Mouse (Mus musculus): Measurements from ENCODE around the gene Ifna4. TPM values are rescaled to one million over a fixed set of nuclear protein-coding genes. Genes with fewer than 3 reads are reported as not detected.
"Not testable (repeated sequence)": the region's sequence is repeated elsewhere in the genome, so short reads cannot be mapped to it uniquely, and the experiment has no call there.

Gene Ifna4
- polyA plus RNA-seq, 1 experiment from 2014 or later = not detected

- not testable (repeated sequence) for H3K27me3 ChIP-seq (replicated peaks); H3K9ac ChIP-seq; H3K4me2 ChIP-seq; H3K9me3 ChIP-seq; H3K36me3 ChIP-seq; H3K4me3 ChIP-seq (replicated peaks); ATAC-seq (ENCODE audit: insufficient read depth, low FRiP score, low read depth); H3K4me1 ChIP-seq; H3K27ac ChIP-seq
- 88% methylated on average over 1 of the region's 1 CpGs for WGBS
These were observed 6.4 kb upstream of the Ifna4 start, which contains the start of gene Ifna5 for GRCm38 (mm10) chr4:88835225-88835624. Gene Ifna5 (plus strand): TSS chr4:88835525.

- no peaks in the 10 kb centered on the region for H3K4me1 ChIP-seq
- H3K27ac ChIP-seq = no peak overlapping the region
- H3K9ac ChIP-seq = no peak overlapping the region
- no peaks in the 10 kb centered on the region for H3K36me3 ChIP-seq
- no peaks in the 10 kb centered on the region for H3K9me3 ChIP-seq
- no peak overlapping the region for H3K4me2 ChIP-seq
- no peaks in the 10 kb centered on the region for H3K27me3 ChIP-seq (replicated peaks)
- ATAC-seq (ENCODE audit: insufficient read depth, low FRiP score, low read depth) = no peak
- WGBS = 45% methylated on average over 3 of the region's 3 CpGs
- H3K4me3 ChIP-seq (replicated peaks) = no peak overlapping the region
These were observed 2.8 kb upstream of the Ifna4 start for GRCm38 (mm10) chr4:88838828-88839227.

- 62% methylated on average over 3 of the region's 3 CpGs for WGBS
- Histone ChIP-seq H3K27ac (no peak overlapping the region), H3K4me2 (no peak overlapping the region), H3K9me3 (no peaks in the 10 kb centered on the region), H3K9ac (no peak overlapping the region), H3K4me1 (no peaks in the 10 kb centered on the region), H3K4me3 (replicated peaks) (no peak overlapping the region), H3K36me3 (no peaks in the 10 kb centered on the region), H3K27me3 (replicated peaks) (no peaks in the 10 kb centered on the region)
- ATAC-seq (ENCODE audit: insufficient read depth, low FRiP score, low read depth) = no peak
These were observed 1.6 kb upstream of the Ifna4 start for GRCm38 (mm10) chr4:88840058-88840457.

GRCm38 (mm10) chr4:88845334-88845733, 3.7 kb downstream of the Ifna4 start:
- no peak overlapping the region for H3K4me2 ChIP-seq
- ATAC-seq (ENCODE audit: insufficient read depth, low FRiP score, low read depth) = no peak
- H3K27ac ChIP-seq = no peak overlapping the region
- WGBS = 55% methylated on average over 2 of the region's 2 CpGs
- no peaks in the 10 kb centered on the region for H3K27me3 ChIP-seq (replicated peaks)
- H3K36me3 ChIP-seq = no peaks in the 10 kb centered on the region
- H3K4me1 ChIP-seq = no peaks in the 10 kb centered on the region
- H3K4me3 ChIP-seq (replicated peaks) = no peak overlapping the region
- H3K9ac ChIP-seq = no peak overlapping the region
- no peaks in the 10 kb centered on the region for H3K9me3 ChIP-seq

GRCm38 (mm10) chr4:88849698-88850097, 8.0 kb downstream of the Ifna4 start, which contains the start of gene Ifna1:
Gene Ifna1 (plus strand): TSS chr4:88850087.
- H3K9me3 ChIP-seq = no peaks in the 10 kb centered on the region
- H3K9ac ChIP-seq = no peak within 1 kb of the TSS
- H3K27ac ChIP-seq = no peak within 1 kb of the TSS
- H3K4me3 ChIP-seq (replicated peaks) = no peak within 1 kb of the TSS
- no peak within 1 kb of the TSS for H3K4me2 ChIP-seq
- H3K4me1 ChIP-seq = no peaks in the 10 kb centered on the region
- H3K36me3 ChIP-seq = no peaks in the 10 kb centered on the region
- H3K27me3 ChIP-seq (replicated peaks) = no peaks in the 10 kb centered on the region
- 86% methylated on average over 1 of the region's 1 CpGs for WGBS
- no peak for ATAC-seq (ENCODE audit: insufficient read depth, low FRiP score, low read depth)

GRCm38 (mm10) chr4:88851026-88851763, 9.5 kb downstream of the Ifna4 start:
- WGBS = 71% methylated on average over 4 of the region's 4 CpGs
- Histone ChIP-seq H3K4me2 (no peak overlapping the region), H3K4me1 (no peaks in the 10 kb centered on the region), H3K9ac (no peak overlapping the region), H3K36me3 (no peaks in the 10 kb centered on the region), H3K27ac (no peak overlapping the region), H3K9me3 (no peaks in the 10 kb centered on the region), H3K27me3 (replicated peaks) (no peaks in the 10 kb centered on the region), H3K4me3 (replicated peaks) (no peak overlapping the region)
- no peak for ATAC-seq (ENCODE audit: insufficient read depth, low FRiP score, low read depth)

GRCm38 (mm10) chr4:88859214-88859613, 17.6 kb downstream of the Ifna4 start:
- Histone ChIP-seq H3K4me2 (no peak overlapping the region), H3K9me3 (no peaks in the 10 kb centered on the region), H3K36me3 (no peaks in the 10 kb centered on the region), H3K4me1 (no peaks in the 10 kb centered on the region), H3K27ac (no peak overlapping the region), H3K27me3 (replicated peaks) (no peaks in the 10 kb centered on the region), H3K4me3 (replicated peaks) (no peak overlapping the region), H3K9ac (no peak overlapping the region)
- ATAC-seq (ENCODE audit: insufficient read depth, low FRiP score, low read depth) = no peak

- H3K4me3 ChIP-seq (replicated peaks) = no peak overlapping the region
- no peak for ATAC-seq (ENCODE audit: insufficient read depth, low FRiP score, low read depth)
- no peaks in the 10 kb centered on the region for H3K9me3 ChIP-seq
- WGBS = 8% methylated on average over 7 of the region's 7 CpGs
- no peak overlapping the region for H3K9ac ChIP-seq
- no peak overlapping the region for H3K27ac ChIP-seq
- no peaks in the 10 kb centered on the region for H3K36me3 ChIP-seq
- H3K4me2 ChIP-seq = no peak overlapping the region
- peaks cover 7% of the 10 kb centered on the region; the same call in 1 of the 2 replicates for H3K4me1 ChIP-seq
- 0 out of 2 replicates have a peak, but pooled peaks cover 5% of the 10 kb centered on the region for H3K27me3 ChIP-seq (replicated peaks)
These were observed 21.6 kb downstream of the Ifna4 start for GRCm38 (mm10) chr4:88863309-88863708.

- Histone ChIP-seq H3K9me3 (no peaks in the 10 kb centered on the region), H3K4me2 (no peak overlapping the region), H3K4me1 (peaks cover 7% of the 10 kb centered on the region; the same call in 1 of the 2 replicates), H3K4me3 (replicated peaks) (no peak overlapping the region), H3K27ac (no peak overlapping the region), H3K27me3 (replicated peaks) (0 out of 2 replicates have a peak, but pooled peaks cover 5% of the 10 kb centered on the region), H3K36me3 (no peaks in the 10 kb centered on the region), H3K9ac (no peak overlapping the region)
- WGBS = 57% methylated on average over 9 of the region's 9 CpGs
- no peak for ATAC-seq (ENCODE audit: insufficient read depth, low FRiP score, low read depth)
These were observed 22.9 kb downstream of the Ifna4 start for GRCm38 (mm10) chr4:88864599-88864998.

- WGBS = 51% methylated on average over 6 of the region's 6 CpGs
- H3K36me3 ChIP-seq = no peaks in the 10 kb centered on the region
- H3K27me3 ChIP-seq (replicated peaks) = 0 out of 2 replicates have a peak, but pooled peaks cover 5% of the 10 kb centered on the region
- no peak overlapping the region for H3K4me3 ChIP-seq (replicated peaks)
- peaks cover 7% of the 10 kb centered on the region; the same call in 1 of the 2 replicates for H3K4me1 ChIP-seq
- H3K9me3 ChIP-seq = no peaks in the 10 kb centered on the region
- no peak for ATAC-seq (ENCODE audit: insufficient read depth, low FRiP score, low read depth)
- no peak overlapping the region for H3K27ac ChIP-seq
- H3K4me2 ChIP-seq = no peak overlapping the region
- no peak overlapping the region for H3K9ac ChIP-seq
These were observed 23.4 kb downstream of the Ifna4 start for GRCm38 (mm10) chr4:88865011-88865569.

- ATAC-seq (ENCODE audit: insufficient read depth, low FRiP score, low read depth) = no peak
- Histone ChIP-seq H3K9ac (no peak overlapping the region), H3K9me3 (no peaks in the 10 kb centered on the region), H3K4me3 (replicated peaks) (peak overlapping the region; percentile 53), H3K4me2 (peak overlapping the region; percentile 84), H3K4me1 (peaks cover 7% of the 10 kb centered on the region; the same call in 1 of the 2 replicates), H3K36me3 (no peaks in the 10 kb centered on the region), H3K27ac (no peak overlapping the region), H3K27me3 (replicated peaks) (0 out of 2 replicates have a peak, but pooled peaks cover 5% of the 10 kb centered on the region)
- WGBS = 0% methylated on average over 8 of the region's 8 CpGs
These were observed 25.8 kb downstream of the Ifna4 start for GRCm38 (mm10) chr4:88867366-88867925.
